In the genomic region with DNA sequence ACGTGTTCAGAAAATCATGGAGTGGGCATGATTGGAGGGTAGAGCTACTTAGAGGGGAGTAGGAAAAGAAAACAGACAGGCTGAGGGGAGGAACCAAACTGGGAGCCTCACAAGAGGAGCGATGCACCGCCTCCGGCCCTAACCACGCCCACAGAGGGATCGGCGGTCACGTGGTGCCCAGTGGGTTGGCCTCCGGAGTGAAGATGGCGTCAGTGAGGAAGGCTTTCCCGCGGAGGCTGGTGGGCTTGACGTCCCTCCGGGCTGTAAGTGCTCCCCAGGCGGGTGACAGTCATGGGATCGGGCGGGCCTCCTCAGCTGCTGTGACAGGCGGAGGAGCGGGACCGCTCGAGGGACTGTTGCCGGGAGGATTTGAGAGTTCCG, we compare ENCODE assay signal across 8 mouse cellular contexts. TPM values are rescaled to one million over a fixed set of nuclear protein-coding genes. Genes with fewer than 3 reads are reported as not detected.
DNase-seq lines count a peak whose midpoint lies in the region; ATAC-seq and TF ChIP-seq lines count a peak whose summit lies in the region.

A gene (plus strand): TSS at position 171 of the 381 bp plus-strand sequence.

- H3K9me3 ChIP-seq in erythroblast, embryonic 14.5 days (ENCODE audit: control insufficient read depth, low read length): peaks cover 2% of the 10 kb centered on the region
- peaks cover under 1% of the 10 kb centered on the region; the same call in 1 of the 2 replicates for H3K9me3 ChIP-seq in heart, embryonic 12.5 days (replicated peaks)
- no peaks in the 10 kb centered on the region for H3K9me3 ChIP-seq in kidney, postnatal 0 days (replicated peaks; ENCODE audit: low read length)
- no peaks in the 10 kb centered on the region for H3K9me3 ChIP-seq in liver, embryonic 11.5 days (ENCODE audit: control insufficient read depth, low read length)
- H3K9me3 ChIP-seq in stomach, embryonic 14.5 days (ENCODE audit: control insufficient read depth, low read depth, low read length): no peaks in the 10 kb centered on the region

- TF ChIP-seq CTCF in C2C12 (IDR thresholded peaks at IDR 0.05; ENCODE audit: control insufficient read depth, insufficient read depth, insufficient read length): no peak
- no peak for TF ChIP-seq CTCF in brain, embryonic 14.5 days (IDR thresholded peaks at IDR 0.05; ENCODE audit: borderline replicate concordance, extremely low read depth, insufficient read depth, insufficient read length)
- no peak for TF ChIP-seq CTCF in kidney, postnatal 0 days (IDR thresholded peaks at IDR 0.05; ENCODE audit: low read depth)

- H3K36me3 ChIP-seq in C2C12 (ENCODE audit: control insufficient read depth, insufficient read depth): no peaks in the 10 kb centered on the region
- peaks cover 30% of the 10 kb centered on the region for H3K36me3 ChIP-seq in erythroblast, embryonic 14.5 days (ENCODE audit: control insufficient read depth)
- H3K36me3 ChIP-seq in heart, embryonic 12.5 days: peaks cover 8% of the 10 kb centered on the region
- 0 out of 2 replicates have a peak, but pooled peaks cover 3% of the 10 kb centered on the region for H3K36me3 ChIP-seq in kidney, postnatal 0 days (ENCODE audit: insufficient read depth, low read length)
- no peaks in the 10 kb centered on the region; the same call in 1 of the 2 replicates for H3K36me3 ChIP-seq in liver, embryonic 11.5 days (ENCODE audit: control insufficient read depth, insufficient read depth, low read length)
- no peaks in the 10 kb centered on the region; the same call in 1 of the 2 replicates for H3K36me3 ChIP-seq in stomach, embryonic 14.5 days (ENCODE audit: control insufficient read depth, insufficient read depth, low read length)

- H3K4me3 ChIP-seq in C2C12 (ENCODE audit: insufficient read depth, poor library complexity, severe bottlenecking): peak within 1 kb of the TSS; percentile 71
- peak within 1 kb of the TSS; percentile 73 for H3K4me3 ChIP-seq in erythroblast, embryonic 14.5 days (replicated peaks)
- peak within 1 kb of the TSS; percentile 78 for H3K4me3 ChIP-seq in heart, embryonic 12.5 days
- peak within 1 kb of the TSS; percentile 79 for H3K4me3 ChIP-seq in kidney, postnatal 0 days (replicated peaks; ENCODE audit: low read depth, low read length)
- H3K4me3 ChIP-seq in liver, embryonic 11.5 days (ENCODE audit: low read depth, low read length): peak within 1 kb of the TSS; percentile 82
- peak within 1 kb of the TSS; percentile 85 for H3K4me3 ChIP-seq in stomach, embryonic 14.5 days (ENCODE audit: low read depth, low read length)

- TF ChIP-seq POLR2A in brain, embryonic 14.5 days (IDR thresholded peaks at IDR 0.05; ENCODE audit: borderline replicate concordance, extremely low read depth, insufficient read depth, insufficient read length, poor library complexity, severe bottlenecking): peak; percentile 52; the same call in 1 of the 2 replicates

- peaks cover 16% of the 10 kb centered on the region for H3K79me2 ChIP-seq in C2C12 (ENCODE audit: control insufficient read depth, insufficient read depth)

- peak within 1 kb of the TSS; percentile 67 for H3K27ac ChIP-seq in heart, embryonic 12.5 days (ENCODE audit: poor library complexity, severe bottlenecking)
- peak within 1 kb of the TSS; percentile 77 for H3K27ac ChIP-seq in kidney, postnatal 0 days
- peak within 1 kb of the TSS; percentile 53 for H3K27ac ChIP-seq in liver, embryonic 11.5 days (ENCODE audit: low read depth, low read length)
- peak within 1 kb of the TSS; percentile 61; the same call in 1 of the 2 replicates for H3K27ac ChIP-seq in stomach, embryonic 14.5 days (ENCODE audit: low read length)

- peak within 1 kb of the TSS; percentile 84 for H3K9ac ChIP-seq in heart, embryonic 12.5 days
- peak within 1 kb of the TSS; percentile 79 for H3K9ac ChIP-seq in kidney, postnatal 0 days (ENCODE audit: low read depth, low read length)
- peak within 1 kb of the TSS; percentile 84 for H3K9ac ChIP-seq in liver, embryonic 11.5 days (ENCODE audit: low read depth, low read length)
- H3K9ac ChIP-seq in stomach, embryonic 14.5 days (replicated peaks; ENCODE audit: low read depth, low read length): peak within 1 kb of the TSS; percentile 66

- H3K4me2 ChIP-seq in heart, embryonic 12.5 days: peak within 1 kb of the TSS; percentile 81
- H3K4me2 ChIP-seq in kidney, postnatal 0 days (ENCODE audit: low read length): peak within 1 kb of the TSS; percentile 86
- H3K4me2 ChIP-seq in liver, embryonic 11.5 days: peak within 1 kb of the TSS; percentile 81
- H3K4me2 ChIP-seq in stomach, embryonic 14.5 days (replicated peaks; ENCODE audit: low read depth, low read length): peak within 1 kb of the TSS; percentile 79

- H3ac ChIP-seq in C2C12 (ENCODE audit: control insufficient read depth, insufficient read length, low read depth): peak within 1 kb of the TSS; percentile 70

- H3K4me1 ChIP-seq in erythroblast, embryonic 14.5 days (ENCODE audit: control insufficient read depth): peaks cover 46% of the 10 kb centered on the region
- peaks cover 38% of the 10 kb centered on the region for H3K4me1 ChIP-seq in heart, embryonic 12.5 days (replicated peaks)
- H3K4me1 ChIP-seq in kidney, postnatal 0 days (replicated peaks; ENCODE audit: insufficient read depth, low read length): peaks cover 12% of the 10 kb centered on the region; the same call in 1 of the 2 replicates
- peaks cover 25% of the 10 kb centered on the region for H3K4me1 ChIP-seq in liver, embryonic 11.5 days (replicated peaks; ENCODE audit: control insufficient read depth, insufficient read depth, low read length)
- 0 out of 2 replicates have a peak, but pooled peaks cover 8% of the 10 kb centered on the region for H3K4me1 ChIP-seq in stomach, embryonic 14.5 days (ENCODE audit: control insufficient read depth, insufficient read depth, low read length)

- WGBS in heart, embryonic 12.5 days: under 1% methylated on average over 23 of the region's 23 CpGs
- whole genome bisulfite sequencing in kidney, postnatal 0 days: under 1% methylated on average over 23 of the region's 23 CpGs
- 0% methylated on average over 23 of the region's 23 CpGs for WGBS in liver, embryonic 11.5 days
- under 1% methylated on average over 23 of the region's 23 CpGs for WGBS in stomach, embryonic 14.5 days

- DNase-seq in brain, embryonic 14.5 days (ENCODE audit: low read depth): peak; percentile 97
- peak; percentile 97 for DNase-seq in kidney, postnatal 0 days (ENCODE audit: low spot score)
- peak; percentile 90 for DNase-seq in liver, embryonic 11.5 days (ENCODE audit: low spot score)
- peak; percentile 93 for DNase-seq in naive thymus-derived CD4-positive, alpha-beta T cell, adult 2 months (ENCODE audit: low read depth)

- no peaks in the 10 kb centered on the region for H3K27me3 ChIP-seq in C2C12 (ENCODE audit: control insufficient read depth, insufficient read depth, insufficient read length)
- no peaks in the 10 kb centered on the region for H3K27me3 ChIP-seq in erythroblast, embryonic 14.5 days (ENCODE audit: control insufficient read depth)
- H3K27me3 ChIP-seq in heart, embryonic 12.5 days (replicated peaks): no peaks in the 10 kb centered on the region
- H3K27me3 ChIP-seq in kidney, postnatal 0 days (ENCODE audit: insufficient read depth, low read length): no peaks in the 10 kb centered on the region
- H3K27me3 ChIP-seq in liver, embryonic 11.5 days (replicated peaks; ENCODE audit: control insufficient read depth, insufficient read depth, low read length): no peaks in the 10 kb centered on the region
- H3K27me3 ChIP-seq in stomach, embryonic 14.5 days (ENCODE audit: control insufficient read depth, insufficient read depth, low read length): no peaks in the 10 kb centered on the region

- peaks cover 1% of the 10 kb centered on the region for H3K79me3 ChIP-seq in C2C12 (ENCODE audit: low read depth)

- ATAC-seq in heart, embryonic 12.5 days (ENCODE audit: insufficient number of reproducible peaks, low FRiP score): peak; percentile 92
- peak; percentile 89 for ATAC-seq in kidney, postnatal 0 days (replicated peaks; ENCODE audit: low FRiP score, low read depth)
- peak; percentile 90 for ATAC-seq in liver, embryonic 11.5 days (replicated peaks; ENCODE audit: low FRiP score)
- peak; percentile 94 for ATAC-seq in stomach, embryonic 14.5 days (ENCODE audit: insufficient number of reproducible peaks, insufficient read depth, low FRiP score, low read depth)

TF ChIP-seq in C2C12, 6 proteins besides CTCF, POLR2A, EP300 and RAD21:
- TF ChIP-seq USF1 (IDR thresholded peaks at IDR 0.05; ENCODE audit: low read depth) (peak; percentile 97), MAX (IDR thresholded peaks at IDR 0.05) (no peak)

RNA-seq across cellular contexts. Expression of the gene that starts here (rescaled TPM):
- polyA plus RNA-seq in C2C12 (2012; fragmentation: generic; extraction: Trizol): 24.3 TPM
- polyA plus RNA-seq in brain, embryonic 14.5 days (2012; rRNA removed): 43.5 and 49.8 TPM in 2 replicates
- 4.9 and 5.7 TPM in 2 replicates for polyA plus RNA-seq in erythroblast, embryonic 14.5 days (2012)
- polyA plus RNA-seq in heart, embryonic 12.5 days (2016; fragmentation: Nextera tagmentation; extraction: Ambion mirVana): 70.4 and 74.5 TPM in 2 replicates
- 107 and 110 TPM in 2 replicates for polyA plus RNA-seq in kidney, postnatal 0 days (2015; fragmentation: Nextera tagmentation; extraction: Ambion mirVana)
- 97.1 and 104 TPM in 2 replicates for polyA plus RNA-seq in liver, embryonic 11.5 days (2014; fragmentation: Nextera tagmentation; extraction: Ambion mirVana)
- polyA plus RNA-seq in stomach, embryonic 14.5 days (2014; fragmentation: Nextera tagmentation; extraction: Ambion mirVana): 85.5 and 87.7 TPM in 2 replicates

Comparison
In these comparisons a context has a peak if more than half of its experiments do, and no peak if none do; other contexts are left out.
1. Peak in every context shown above with its lines: DNase-seq, ATAC-seq, H3K4me3 ChIP-seq and H3K27ac ChIP-seq.